Mouse (Mus musculus): ENCODE data around the gene Wars. TPM values are rescaled to one million over a fixed set of nuclear protein-coding genes. Genes with fewer than 3 reads are reported as not detected.
A peak's percentile ranks its signal among the peaks of the same experiment; 100 is the strongest.

Wars gene
- polyA plus RNA-seq (2012; rRNA removed), result 123 and 126 TPM in 2 replicates

DNA sequence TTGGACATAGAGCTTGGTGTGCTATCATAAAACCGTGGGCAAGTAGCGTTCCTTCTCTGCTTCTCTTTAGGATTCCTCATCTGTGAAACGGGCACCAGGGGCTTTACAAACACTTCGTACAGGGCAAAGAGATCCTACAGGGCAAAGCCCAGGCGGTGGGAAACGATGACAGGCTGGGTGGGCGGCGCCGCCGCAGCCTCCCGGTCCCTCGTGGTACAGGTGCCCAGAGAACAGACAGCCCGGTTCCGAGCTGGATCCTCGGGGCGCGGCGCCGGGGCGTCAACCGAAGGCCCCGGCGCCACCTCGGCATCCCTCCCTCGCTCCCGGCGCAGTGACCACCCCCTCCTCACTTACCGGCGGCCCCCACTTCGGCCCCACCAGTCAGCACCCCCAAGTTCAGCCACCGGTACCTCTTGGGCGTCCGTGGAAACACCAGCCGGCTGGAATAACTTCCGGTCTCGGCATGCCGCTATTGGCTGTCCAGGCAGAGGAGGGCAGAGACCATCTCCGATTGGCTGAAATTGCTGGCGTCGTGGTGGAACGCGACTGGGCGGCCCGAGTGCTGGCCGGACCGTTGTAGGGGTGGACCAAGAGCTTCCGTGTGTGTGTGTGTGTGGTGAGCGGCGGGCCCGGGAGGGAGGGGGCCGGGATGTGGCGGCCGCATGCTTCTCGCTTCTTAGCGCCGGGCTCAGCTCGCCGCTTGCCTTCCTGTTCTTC is at the start of gene Wars:
Gene Wars, minus strand, starts transcription at position 460 of the 717 bp plus-strand sequence.
- under 1% methylated on average over 58 of the region's 58 CpGs for WGBS
- peak; percentile 87 for DNase-seq (ENCODE audit: low read depth, low spot score)

DNA sequence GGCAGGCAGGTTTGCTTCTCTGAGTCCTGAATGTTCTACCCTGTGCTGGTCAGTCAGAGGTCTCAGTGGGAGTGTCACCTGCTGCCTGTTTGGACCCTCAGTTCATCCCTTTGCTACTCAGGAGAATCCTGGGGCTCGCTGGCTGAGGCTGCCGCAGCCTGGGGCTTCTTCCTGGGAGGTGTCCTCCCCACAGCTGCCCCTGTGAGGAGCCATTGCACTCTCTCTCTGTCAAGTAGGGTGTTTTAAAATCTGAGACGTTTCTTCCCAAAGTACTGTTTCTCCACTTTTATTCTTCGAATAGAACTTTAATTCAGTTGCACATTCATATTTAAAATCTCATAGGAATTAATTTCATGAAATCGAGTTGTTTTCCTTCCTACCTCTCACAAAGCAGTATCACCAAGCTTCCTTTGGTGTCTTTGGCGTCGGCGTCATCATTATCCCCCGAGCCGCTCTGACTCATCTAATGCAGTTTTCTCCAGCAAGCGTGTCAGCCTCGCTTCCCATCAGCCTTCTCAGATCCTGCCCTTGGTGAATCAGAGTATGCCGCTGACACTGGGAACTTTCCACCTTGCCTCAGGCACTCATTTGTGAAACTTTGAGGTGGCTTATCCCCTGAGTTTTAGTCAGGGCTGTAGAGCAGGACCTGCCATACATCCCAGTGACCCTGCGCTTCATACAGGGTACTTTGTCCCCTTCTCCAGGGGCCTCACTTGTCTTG is 48.4 kb upstream of the Wars start:
- no peak for DNase-seq (ENCODE audit: low read depth, low spot score)
- 90% methylated on average over 14 of the region's 14 CpGs for WGBS

- 54% methylated on average over 2 of the region's 2 CpGs for WGBS
- DNase-seq (ENCODE audit: low read depth, low spot score), result no peak
Observed at GRCm38 (mm10) chr12:108941282-108941681, 47.3 kb upstream of the Wars start.

GRCm38 (mm10) chr12:108940255-108940654 is 46.3 kb upstream of the Wars start:
- 37% methylated on average over 1 of the region's 1 CpGs for WGBS
- no peak for DNase-seq (ENCODE audit: low read depth, low spot score)

GRCm38 (mm10) chr12:108939317-108939716 is 45.3 kb upstream of the Wars start:
- DNase-seq (ENCODE audit: low read depth, low spot score), result no peak
- WGBS, result 91% methylated on average over 9 of the region's 9 CpGs

- WGBS, result 94% methylated on average over 5 of the region's 5 CpGs
- no peak for DNase-seq (ENCODE audit: low read depth, low spot score)
Observed at GRCm38 (mm10) chr12:108938844-108939243, 44.9 kb upstream of the Wars start.

GRCm38 (mm10) chr12:108937506-108937905 is 43.5 kb upstream of the Wars start:
- 67% methylated on average over 4 of the region's 4 CpGs for WGBS

GRCm38 (mm10) chr12:108936834-108937233 is 42.9 kb upstream of the Wars start:
- DNase-seq (ENCODE audit: low read depth, low spot score), result no peak
- WGBS, result 12% methylated on average over 6 of the region's 6 CpGs

More at GRCm38 (mm10) chr12:108937506-108937905, 43.5 kb upstream of the Wars start:
- no peak for DNase-seq (ENCODE audit: low read depth, low spot score)

DNA sequence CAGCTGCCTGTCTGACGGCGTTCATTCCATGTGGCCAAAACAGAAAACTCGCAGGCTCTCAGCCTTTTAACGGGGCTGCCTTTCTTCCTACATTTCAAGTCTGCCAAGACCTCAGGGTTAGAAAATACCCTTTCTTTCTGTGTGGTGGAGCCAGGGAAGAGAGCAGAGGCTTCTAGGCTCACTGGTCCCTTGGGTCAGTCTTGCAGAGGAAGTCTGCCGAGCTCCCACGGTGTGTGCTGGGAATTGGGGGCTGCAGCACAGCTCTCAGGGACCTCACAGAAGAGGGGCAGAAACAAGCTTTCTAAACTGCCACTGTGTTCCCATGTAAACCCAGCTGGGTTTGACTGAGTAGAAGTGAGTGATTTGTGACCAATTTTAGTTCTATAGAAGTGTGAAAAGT is 40.3 kb upstream of the Wars start:
- DNase-seq (ENCODE audit: low read depth, low spot score), result no peak
- 85% methylated on average over 6 of the region's 6 CpGs for WGBS

GRCm38 (mm10) chr12:108932113-108932512 is 38.1 kb upstream of the Wars start:
- 60% methylated on average over 3 of the region's 3 CpGs for WGBS
- DNase-seq (ENCODE audit: low read depth, low spot score), result no peak

DNA sequence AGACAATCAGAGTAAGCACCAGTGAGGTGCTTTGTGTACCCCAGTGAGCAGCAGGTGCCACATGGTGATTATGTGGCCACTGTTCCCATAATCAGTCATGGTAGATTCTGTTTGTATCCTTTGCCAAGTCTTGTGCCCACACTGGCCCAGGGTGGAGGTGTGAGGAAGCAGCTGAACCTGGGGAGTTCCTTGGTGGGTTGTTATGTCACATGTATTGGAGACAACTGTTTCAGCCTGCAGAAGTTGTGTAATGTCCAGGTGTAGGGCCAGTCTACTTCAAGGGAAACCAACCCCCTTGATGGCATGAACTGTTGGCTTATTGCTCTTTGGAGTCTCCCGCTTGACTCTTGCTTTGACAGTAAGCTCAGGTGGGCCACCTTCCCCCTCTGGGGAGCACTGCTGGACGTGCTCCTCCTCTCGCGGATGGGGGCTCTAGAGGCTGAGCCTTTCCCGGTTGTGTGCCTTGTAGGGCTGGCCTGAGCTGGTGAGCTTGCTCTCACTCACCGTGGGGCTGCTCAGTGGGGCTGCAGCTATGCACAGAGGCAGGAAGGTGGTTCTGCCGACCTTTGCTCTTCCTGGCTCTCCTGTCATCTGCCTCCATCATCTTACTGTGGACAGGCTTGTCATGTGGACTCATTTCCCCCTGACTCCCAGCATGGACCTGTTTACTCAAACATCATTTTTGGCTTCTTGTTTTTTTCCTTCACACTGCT is 37.5 kb upstream of the Wars start:
- no peak for DNase-seq (ENCODE audit: low read depth, low spot score)
- 73% methylated on average over 7 of the region's 7 CpGs for WGBS

- WGBS, result 64% methylated on average over 3 of the region's 3 CpGs
- DNase-seq (ENCODE audit: low read depth, low spot score), result no peak
Observed at GRCm38 (mm10) chr12:108929475-108929874, 35.5 kb upstream of the Wars start.

DNA sequence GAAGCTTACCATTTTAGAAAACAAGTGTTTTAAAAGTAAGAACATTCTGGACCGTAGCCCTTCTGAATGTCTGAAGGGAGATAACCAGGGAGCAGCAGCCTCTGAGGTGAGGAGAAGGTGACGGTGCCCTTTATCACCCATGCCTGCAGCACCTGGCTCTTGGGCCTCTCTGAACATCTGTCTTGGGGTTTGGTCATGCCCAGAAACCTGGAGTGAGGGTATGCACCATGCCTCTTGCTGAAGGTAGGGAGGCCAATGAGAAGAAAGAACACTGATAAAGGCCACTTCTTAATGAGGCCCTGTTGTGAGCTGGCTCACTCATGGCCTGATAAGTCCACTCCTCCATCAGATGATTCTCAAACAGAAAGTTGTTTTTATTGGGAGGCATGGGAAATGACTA is 34.3 kb upstream of the Wars start:
- 91% methylated on average over 2 of the region's 2 CpGs for WGBS
- DNase-seq (ENCODE audit: low read depth, low spot score), result no peak

DNA sequence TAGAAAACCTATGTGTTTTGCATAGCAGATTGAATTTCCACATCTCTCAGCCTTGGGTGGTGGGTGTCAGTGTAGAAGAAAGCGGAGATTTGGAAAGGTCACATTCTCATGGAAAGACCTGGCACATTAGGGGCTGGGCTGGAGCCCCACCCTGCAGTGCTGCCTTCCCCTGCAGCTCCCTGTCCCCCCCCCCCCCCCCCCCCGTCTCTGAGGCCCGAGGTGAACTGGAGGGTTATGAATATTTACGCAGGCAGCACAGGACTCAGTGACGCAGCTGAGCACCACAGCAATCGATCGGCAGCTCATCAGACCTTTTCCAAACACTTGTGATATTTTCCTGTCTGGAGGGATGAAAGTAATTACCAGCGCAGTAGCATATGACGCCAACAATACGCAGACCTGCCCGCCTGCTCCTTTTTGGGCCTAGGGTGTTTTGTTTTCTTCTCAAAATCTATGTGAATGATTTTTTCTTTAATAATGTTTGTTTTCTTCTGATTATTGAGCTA is 32.7 kb upstream of the Wars start:
- WGBS, result 67% methylated on average over 11 of the region's 11 CpGs

DNA sequence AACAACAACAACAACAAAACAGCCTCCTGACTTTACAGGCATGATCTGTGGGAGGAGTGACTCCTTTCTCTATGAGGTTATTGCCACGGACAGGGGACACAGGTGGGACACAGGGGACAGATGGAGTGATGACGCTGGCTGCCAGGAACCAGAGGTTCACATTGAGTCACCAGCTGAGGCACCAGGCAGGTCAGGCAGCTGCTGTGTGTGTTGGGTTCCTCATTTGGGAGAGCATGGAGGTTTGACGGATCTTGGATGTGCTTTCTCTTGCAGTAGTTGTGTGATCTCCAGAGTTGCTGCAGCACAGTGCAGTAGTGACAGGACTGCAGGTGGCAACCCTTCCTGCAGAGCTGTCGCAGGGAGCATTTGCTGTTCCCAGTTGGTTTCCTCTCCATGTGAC is 24.8 kb upstream of the Wars start:
- no peak for DNase-seq (ENCODE audit: low read depth, low spot score)
- WGBS, result 75% methylated on average over 4 of the region's 4 CpGs

More for the DNA sequence above, 32.7 kb upstream of the Wars start:
- DNase-seq (ENCODE audit: low read depth, low spot score), result no peak

GRCm38 (mm10) chr12:108917509-108917908 is 23.5 kb upstream of the Wars start:
- no peak for DNase-seq (ENCODE audit: low read depth, low spot score)
- WGBS, result 91% methylated on average over 9 of the region's 9 CpGs

- no peak for DNase-seq (ENCODE audit: low read depth, low spot score)
- WGBS, result 94% methylated on average over 7 of the region's 7 CpGs
Observed at GRCm38 (mm10) chr12:108916447-108917042, 22.6 kb upstream of the Wars start.

DNA sequence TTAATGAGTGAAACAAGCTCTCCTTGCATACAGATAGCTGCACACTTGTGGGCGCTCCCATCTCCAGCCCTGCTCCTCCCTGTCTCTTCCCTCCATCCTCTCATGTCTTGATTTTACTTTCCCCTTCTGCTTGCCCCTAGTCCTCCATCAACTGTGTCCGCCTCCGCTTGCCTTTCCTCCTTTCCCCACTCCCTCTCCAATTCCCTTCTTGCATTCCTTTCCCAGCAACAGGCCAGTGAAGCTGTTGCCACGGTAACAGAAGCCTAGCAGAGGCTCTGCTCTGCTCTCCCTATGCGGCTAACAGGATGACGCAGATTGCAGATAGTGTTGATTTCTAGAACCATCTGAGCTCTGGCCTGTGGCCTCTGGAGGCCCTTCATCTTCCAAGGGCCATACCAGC is 21.9 kb upstream of the Wars start:
- 83% methylated on average over 6 of the region's 6 CpGs for WGBS
- DNase-seq (ENCODE audit: low read depth, low spot score), result no peak

DNA sequence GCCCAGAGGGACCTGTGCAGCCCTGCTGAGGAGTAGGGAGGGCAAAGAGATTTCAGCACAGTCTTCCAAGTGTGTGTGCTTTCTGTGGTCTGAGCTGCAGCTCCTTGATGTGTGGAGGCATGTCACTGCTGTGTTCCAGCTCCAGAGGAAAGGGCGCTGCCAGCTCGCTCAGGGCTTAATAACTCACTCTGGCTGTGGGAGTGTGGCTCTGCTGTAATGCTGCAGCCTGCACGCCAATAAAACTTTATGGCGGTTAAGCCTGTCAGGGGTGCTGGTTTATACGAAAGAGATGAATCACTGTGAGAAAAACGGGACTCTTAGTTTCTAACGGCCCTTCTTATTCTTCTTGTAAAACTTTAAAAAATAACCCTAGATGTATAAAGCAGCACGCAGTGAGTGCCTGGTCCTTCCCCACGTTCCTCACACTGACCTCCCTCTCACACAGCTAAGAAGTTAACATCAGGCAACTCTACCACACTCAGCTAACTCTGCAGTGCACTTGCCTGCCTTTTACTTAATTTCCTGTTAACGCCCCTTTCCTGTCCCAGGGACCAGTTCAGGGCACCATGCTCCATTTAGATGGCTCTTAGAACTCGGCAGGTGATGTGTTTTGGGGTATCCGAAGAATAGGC is 20.9 kb upstream of the Wars start:
- DNase-seq (ENCODE audit: low read depth, low spot score), result no peak
- 11% methylated on average over 12 of the region's 12 CpGs for WGBS
